Mouse (Mus musculus): ENCODE data around the gene Gm18596. TPM values are rescaled to one million over a fixed set of nuclear protein-coding genes. Genes with fewer than 3 reads are reported as not detected.
"Not testable (repeated sequence)": the region's sequence is repeated elsewhere in the genome, so short reads cannot be mapped to it uniquely, and the experiment has no call there.

The Gm18596 gene
- total and polyA plus RNA-seq, 3 experiments, result not detected

GRCm38 (mm10) chr10:77735928-77736327 lies 6.5 kb downstream of the Gm18596 start:
- no peaks in the 10 kb centered on the region for H3K36me3 ChIP-seq (replicated peaks)
- H3K4me3 ChIP-seq (ENCODE audit: low read depth, low read length), result no peak overlapping the region
- TF ChIP-seq POLR2AphosphoS5 (IDR thresholded peaks at IDR 0.05; ENCODE audit: insufficient replicate concordance, low read depth, low read length) (no peak), CTCF (IDR thresholded peaks at IDR 0.05; ENCODE audit: low read depth, low read length) (no peak), GATA2 (IDR thresholded peaks at IDR 0.05; ENCODE audit: borderline replicate concordance, low read depth, low read length) (no peak), GATA1 (IDR thresholded peaks at IDR 0.05; ENCODE audit: borderline replicate concordance, low read length) (no peak), TAL1 (conservative IDR thresholded peaks at IDR 0.05; ENCODE audit: low read depth, low read length) (no peak)
- DNase-seq (ENCODE audit: low spot score), result no peak
- peaks cover 5% of the 10 kb centered on the region for H3K9me3 ChIP-seq (replicated peaks)
- H3K4me1 ChIP-seq (ENCODE audit: insufficient read depth, low read depth, low read length), result no peaks in the 10 kb centered on the region
- ATAC-seq (ENCODE audit: extremely low read depth, insufficient number of reproducible peaks, low FRiP score, poor library complexity, severe bottlenecking), result no peak
- H3K27me3 ChIP-seq (ENCODE audit: insufficient read depth, low read length), result peaks cover 11% of the 10 kb centered on the region

DNA sequence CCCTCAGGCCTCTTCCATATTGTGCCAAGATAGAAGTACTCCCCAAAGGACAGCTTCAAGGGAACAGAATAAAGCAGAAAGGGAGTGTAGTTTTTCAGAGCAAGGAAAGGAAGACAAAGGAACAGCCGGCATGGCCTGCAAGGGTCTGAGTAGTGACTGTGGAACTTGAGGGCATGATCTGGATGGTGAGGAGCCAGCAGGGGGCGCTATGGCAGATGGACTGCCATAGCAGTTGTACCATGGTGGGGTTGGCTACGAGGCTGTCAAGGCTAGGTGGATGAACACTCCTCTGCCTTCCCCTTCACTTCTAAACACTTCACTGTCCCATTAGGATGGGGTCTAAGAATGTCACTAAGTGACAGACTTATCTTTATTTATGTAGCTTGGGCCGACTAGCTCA lies 13.2 kb downstream of the Gm18596 start:
- no peak overlapping the region for H3K4me3 ChIP-seq (ENCODE audit: low read depth, low read length)
- no peaks in the 10 kb centered on the region for H3K36me3 ChIP-seq (replicated peaks)
- H3K9me3 ChIP-seq (replicated peaks), result no peaks in the 10 kb centered on the region
- TF ChIP-seq GATA2 (IDR thresholded peaks at IDR 0.05; ENCODE audit: borderline replicate concordance, low read depth, low read length), result no peak
- peak; percentile 67 for TF ChIP-seq CTCF (IDR thresholded peaks at IDR 0.05; ENCODE audit: low read depth, low read length)
- TF ChIP-seq POLR2AphosphoS5 (IDR thresholded peaks at IDR 0.05; ENCODE audit: insufficient replicate concordance, low read depth, low read length), result no peak
- TF ChIP-seq TAL1 (conservative IDR thresholded peaks at IDR 0.05; ENCODE audit: low read depth, low read length), result no peak
- peaks cover 6% of the 10 kb centered on the region; the same call in 1 of the 2 replicates for H3K27me3 ChIP-seq (ENCODE audit: insufficient read depth, low read length)
- no peaks in the 10 kb centered on the region for H3K4me1 ChIP-seq (ENCODE audit: insufficient read depth, low read depth, low read length)
- DNase-seq (ENCODE audit: low spot score) (no peak), ATAC-seq (ENCODE audit: extremely low read depth, insufficient number of reproducible peaks, low FRiP score, poor library complexity, severe bottlenecking) (no peak)

DNA sequence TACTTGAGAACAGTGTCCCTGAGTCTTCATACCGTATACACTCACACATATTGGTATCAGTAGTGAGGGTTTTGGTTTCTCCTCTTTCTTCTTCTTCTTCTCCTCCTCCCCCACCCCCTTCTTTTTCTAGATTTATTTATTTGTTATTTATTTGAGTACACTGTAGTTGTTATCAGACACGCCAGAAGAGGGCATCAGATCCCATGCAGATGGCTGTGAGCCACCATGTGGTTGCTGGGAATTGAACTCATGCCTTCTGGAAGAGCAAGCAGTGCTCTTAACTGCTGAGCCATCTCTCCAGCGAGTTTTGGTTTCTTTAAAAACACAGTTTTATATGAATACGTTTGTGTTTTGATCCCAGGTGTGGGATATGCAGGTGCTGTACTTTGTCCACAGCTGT lies 14.2 kb downstream of the Gm18596 start:
- Histone ChIP-seq H3K9me3 (replicated peaks) (no peaks in the 10 kb centered on the region), H3K36me3 (replicated peaks) (no peaks in the 10 kb centered on the region), H3K4me1 (ENCODE audit: insufficient read depth, low read depth, low read length) (no peaks in the 10 kb centered on the region), H3K4me3 (ENCODE audit: low read depth, low read length) (no peak overlapping the region), H3K27me3 (ENCODE audit: insufficient read depth, low read length) (peaks cover 6% of the 10 kb centered on the region; the same call in 1 of the 2 replicates)
- DNase-seq (ENCODE audit: low spot score) (no peak), ATAC-seq (ENCODE audit: extremely low read depth, insufficient number of reproducible peaks, low FRiP score, poor library complexity, severe bottlenecking) (no peak)
- TF ChIP-seq GATA2 (IDR thresholded peaks at IDR 0.05; ENCODE audit: borderline replicate concordance, low read depth, low read length), result no peak
- no peak for TF ChIP-seq GATA1 (IDR thresholded peaks at IDR 0.05; ENCODE audit: borderline replicate concordance, low read length)
- no peak for TF ChIP-seq TAL1 (conservative IDR thresholded peaks at IDR 0.05; ENCODE audit: low read depth, low read length)
- TF ChIP-seq POLR2AphosphoS5 (IDR thresholded peaks at IDR 0.05; ENCODE audit: insufficient replicate concordance, low read depth, low read length), result no peak
- TF ChIP-seq CTCF (IDR thresholded peaks at IDR 0.05; ENCODE audit: low read depth, low read length), result no peak

DNA sequence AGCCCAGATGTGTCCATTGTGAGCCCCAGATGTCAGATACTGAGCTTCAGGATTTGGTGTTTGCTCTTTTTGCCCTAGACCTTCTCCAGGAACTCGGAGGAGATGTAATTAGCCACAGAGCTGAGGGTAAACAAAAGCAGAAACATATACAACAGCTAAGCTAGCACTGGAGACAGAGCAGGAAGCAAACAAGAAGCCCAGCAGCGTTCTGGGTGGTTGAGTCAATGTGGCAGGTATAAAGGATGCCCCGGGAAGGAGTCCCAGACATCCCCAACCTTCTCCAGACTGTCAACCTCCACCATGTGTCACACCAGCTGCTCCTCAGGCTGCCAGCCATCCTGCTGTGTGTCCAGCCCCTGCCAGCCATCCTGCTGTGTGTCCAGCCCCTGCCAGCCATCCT lies 16.3 kb downstream of the Gm18596 start, which contains the start of gene Gm10100:
Gm10100 (plus strand) TSS at position 301 of the 400 bp plus-strand sequence.
- TF ChIP-seq POLR2AphosphoS5 (IDR thresholded peaks at IDR 0.05; ENCODE audit: insufficient replicate concordance, low read depth, low read length), result no peak
- no peak for TF ChIP-seq TAL1 (conservative IDR thresholded peaks at IDR 0.05; ENCODE audit: low read depth, low read length)
- TF ChIP-seq CTCF (IDR thresholded peaks at IDR 0.05; ENCODE audit: low read depth, low read length), result no peak
- TF ChIP-seq GATA2 (IDR thresholded peaks at IDR 0.05; ENCODE audit: borderline replicate concordance, low read depth, low read length), result no peak
- no peak for TF ChIP-seq GATA1 (IDR thresholded peaks at IDR 0.05; ENCODE audit: borderline replicate concordance, low read length)
- no peaks in the 10 kb centered on the region for H3K9me3 ChIP-seq (replicated peaks)
- ATAC-seq (ENCODE audit: extremely low read depth, insufficient number of reproducible peaks, low FRiP score, poor library complexity, severe bottlenecking) (no peak), DNase-seq (ENCODE audit: low spot score) (no peak)
- H3K27me3 ChIP-seq (ENCODE audit: insufficient read depth, low read length), result no peaks in the 10 kb centered on the region
- H3K36me3 ChIP-seq (replicated peaks), result no peaks in the 10 kb centered on the region
- no peak within 1 kb of the TSS for H3K4me3 ChIP-seq (ENCODE audit: low read depth, low read length)
- no peaks in the 10 kb centered on the region for H3K4me1 ChIP-seq (ENCODE audit: insufficient read depth, low read depth, low read length)

GRCm38 (mm10) chr10:77724855-77725254 lies 17.6 kb downstream of the Gm18596 start:
- no peaks in the 10 kb centered on the region for H3K4me1 ChIP-seq (ENCODE audit: insufficient read depth, low read depth, low read length)
- H3K27me3 ChIP-seq (ENCODE audit: insufficient read depth, low read length), result peaks cover 5% of the 10 kb centered on the region; the same call in 1 of the 2 replicates
- H3K4me3 ChIP-seq (ENCODE audit: low read depth, low read length), result no peak overlapping the region
- H3K9me3 ChIP-seq (replicated peaks), result peaks cover 4% of the 10 kb centered on the region
- DNase-seq (ENCODE audit: low spot score) (no peak), ATAC-seq (ENCODE audit: extremely low read depth, insufficient number of reproducible peaks, low FRiP score, poor library complexity, severe bottlenecking) (no peak)
- TF ChIP-seq GATA2 (IDR thresholded peaks at IDR 0.05; ENCODE audit: borderline replicate concordance, low read depth, low read length) (no peak), CTCF (IDR thresholded peaks at IDR 0.05; ENCODE audit: low read depth, low read length) (no peak), TAL1 (conservative IDR thresholded peaks at IDR 0.05; ENCODE audit: low read depth, low read length) (no peak), POLR2AphosphoS5 (IDR thresholded peaks at IDR 0.05; ENCODE audit: insufficient replicate concordance, low read depth, low read length) (no peak), GATA1 (IDR thresholded peaks at IDR 0.05; ENCODE audit: borderline replicate concordance, low read length) (no peak)
- H3K36me3 ChIP-seq (replicated peaks), result no peaks in the 10 kb centered on the region

- not testable (repeated sequence) for H3K9me3 ChIP-seq (replicated peaks); H3K36me3 ChIP-seq (replicated peaks); H3K4me1 ChIP-seq (ENCODE audit: insufficient read depth, low read depth, low read length); ATAC-seq (ENCODE audit: extremely low read depth, insufficient number of reproducible peaks, low FRiP score, poor library complexity, severe bottlenecking); DNase-seq (ENCODE audit: low spot score); H3K27me3 ChIP-seq (ENCODE audit: insufficient read depth, low read length); H3K4me3 ChIP-seq (ENCODE audit: low read depth, low read length)
Observed at GRCm38 (mm10) chr10:77720299-77720698, 22.1 kb downstream of the Gm18596 start, which contains the start of gene Krtap12-1. Gene Krtap12-1 (plus strand): TSS chr10:77720599.

DNA sequence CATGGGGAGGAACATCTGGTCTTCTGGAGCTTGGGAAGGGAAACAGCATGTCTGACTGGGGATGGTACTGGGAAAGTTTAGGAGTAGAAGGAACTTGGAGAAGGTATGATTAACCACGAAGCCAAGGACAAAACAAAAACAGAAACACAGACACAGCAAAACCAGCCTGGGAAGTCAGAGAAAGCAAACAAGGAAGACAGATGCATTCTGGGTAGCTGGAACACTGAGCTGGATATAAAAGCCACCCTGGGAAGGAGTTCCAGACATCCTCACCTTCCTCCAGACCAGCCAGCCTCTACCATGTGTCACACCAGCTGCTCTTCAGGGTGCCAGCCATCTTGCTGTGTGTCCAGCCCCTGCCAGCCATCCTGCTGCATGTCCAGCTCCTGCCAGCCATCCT lies 26.9 kb downstream of the Gm18596 start, which contains the start of gene Gm10142:
Gm10142 (plus strand) TSS at position 301 of the 400 bp plus-strand sequence.
- ATAC-seq (ENCODE audit: extremely low read depth, insufficient number of reproducible peaks, low FRiP score, poor library complexity, severe bottlenecking) (no peak), DNase-seq (ENCODE audit: low spot score) (no peak)
- H3K27me3 ChIP-seq (ENCODE audit: insufficient read depth, low read length), result peaks cover 20% of the 10 kb centered on the region
- peaks cover 1% of the 10 kb centered on the region for H3K9me3 ChIP-seq (replicated peaks)
- H3K4me3 ChIP-seq (ENCODE audit: low read depth, low read length), result no peak within 1 kb of the TSS
- no peaks in the 10 kb centered on the region for H3K4me1 ChIP-seq (ENCODE audit: insufficient read depth, low read depth, low read length)
- H3K36me3 ChIP-seq (replicated peaks), result no peaks in the 10 kb centered on the region
- TF ChIP-seq GATA1 (IDR thresholded peaks at IDR 0.05; ENCODE audit: borderline replicate concordance, low read length) (no peak), POLR2AphosphoS5 (IDR thresholded peaks at IDR 0.05; ENCODE audit: insufficient replicate concordance, low read depth, low read length) (no peak), GATA2 (IDR thresholded peaks at IDR 0.05; ENCODE audit: borderline replicate concordance, low read depth, low read length) (no peak), CTCF (IDR thresholded peaks at IDR 0.05; ENCODE audit: low read depth, low read length) (no peak), TAL1 (conservative IDR thresholded peaks at IDR 0.05; ENCODE audit: low read depth, low read length) (no peak)

Data from G1E (cell line).